Mouse (Mus musculus) neural tube, embryonic 11.5 days (tissue): ENCODE measurements at regions not wholly inside any gene's neighbourhood (a gene's known extent, or its start where the extent isn't known, plus 50 kb on each side); places are given as distances from the start of the nearest gene placed in this dataset.

Source experiments
- ATAC-seq: fragments of 200-750 bp; cut with Nextera tagmentation; 2 replicates; pipeline ENCODE4 v1.8.0; 2017; ENCODE audit warnings: moderate number of reproducible peaks, mild to moderate bottlenecking, moderate TSS enrichment, moderate library complexity; ENCODE audit not compliant: insufficient read depth, low FRiP score, low TSS enrichment
- DNase-seq: peaks from one replicate; pipeline ENCODE4 v3.0.0-alpha.2; 2015; ENCODE audit warnings: low spot score
- H3K27ac ChIP-seq: fragments of 300-500 bp; sonication (generic); 2 replicates; pipeline ENCODE4 v1.5.1; 2014; ENCODE audit warnings: low read depth, mild to moderate bottlenecking, low read length
- H3K27me3 ChIP-seq: fragments of 300-500 bp; sonication (generic); 2 replicates; pipeline ENCODE4 v1.6.1; 2014; ENCODE audit warnings: mild to moderate bottlenecking, low read length, mixed read lengths; ENCODE audit not compliant: control insufficient read depth, insufficient read depth
- H3K36me3 ChIP-seq: fragments of 300-500 bp; sonication (generic); 2 replicates; pipeline ENCODE4 v1.6.1; 2014; ENCODE audit warnings: mild to moderate bottlenecking, low read length, moderate library complexity, mixed read lengths; ENCODE audit not compliant: control insufficient read depth, insufficient read depth
- H3K4me1 ChIP-seq: fragments of 300-500 bp; sonication (generic); 2 replicates; pipeline ENCODE4 v1.6.1; 2014; ENCODE audit warnings: low read length, mixed read lengths; ENCODE audit not compliant: control insufficient read depth, insufficient read depth
- H3K4me2 ChIP-seq: fragments of 300-500 bp; sonication (generic); 2 replicates; pipeline ENCODE4 v1.6.1; 2014; ENCODE audit warnings: low read depth, mild to moderate bottlenecking, moderate library complexity
- H3K4me3 ChIP-seq: fragments of 300-500 bp; sonication (generic); 2 replicates; pipeline ENCODE4 v1.5.1; 2014; ENCODE audit warnings: low read depth, low read length
- H3K9ac ChIP-seq: fragments of 300-500 bp; sonication (generic); 2 replicates; pipeline ENCODE4 v1.6.1; 2014; ENCODE audit warnings: mild to moderate bottlenecking, low read length
- H3K9me3 ChIP-seq: fragments of 300-500 bp; sonication (generic); 2 replicates; pipeline ENCODE4 v1.6.1; 2016; ENCODE audit warnings: low read length; ENCODE audit not compliant: control insufficient read depth
- WGBS: fragments of 180-500 bp; shearing (Covaris S2); extraction: QIAGEN DNeasy Blood & Tissue Kit; methylation state at CpG from one replicate; pipeline ENCODE4 v1.1.7; 2014; 5-methylcytosine and 5-hydroxymethylcytosine counted together

DNA sequence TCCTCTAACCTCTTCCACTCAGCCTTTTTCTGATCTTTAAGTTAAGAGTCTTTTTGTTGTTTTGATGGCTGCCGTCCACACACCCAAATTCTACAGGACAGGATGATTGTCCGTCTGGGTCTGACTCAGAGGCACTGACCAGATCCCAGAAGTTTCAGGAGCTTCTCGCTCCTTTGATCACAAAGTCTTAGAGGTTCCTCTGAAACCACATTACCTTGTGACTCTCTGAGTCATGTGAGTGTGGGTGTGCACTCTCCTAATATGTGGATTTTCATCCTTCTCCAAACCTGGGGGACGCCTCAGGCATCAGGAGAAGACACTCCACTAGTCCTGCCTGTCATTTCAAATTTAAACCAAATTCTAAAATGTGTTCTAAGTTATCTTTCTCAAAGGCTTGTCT lies 52.0 kb upstream of the Aldh1a3 start:
- Histone ChIP-seq H3K36me3 (no peaks in the 10 kb centered on the region), H3K9me3 (no peaks in the 10 kb centered on the region), H3K4me2 (no peak overlapping the region), H3K4me3 (no peak overlapping the region), H3K27me3 (no peaks in the 10 kb centered on the region), H3K27ac (no peak overlapping the region), H3K4me1 (no peaks in the 10 kb centered on the region), H3K9ac (no peak overlapping the region)
- WGBS = 90% methylated on average over 4 of the region's 4 CpGs
- no peak for ATAC-seq
- no peak for DNase-seq

GRCm38 (mm10) chr7:66478106-66478505 lies 50.8 kb upstream of the Aldh1a3 start:
- Histone ChIP-seq H3K4me2 (no peak overlapping the region), H3K9me3 (no peaks in the 10 kb centered on the region), H3K36me3 (no peaks in the 10 kb centered on the region), H3K27ac (no peak overlapping the region), H3K27me3 (no peaks in the 10 kb centered on the region), H3K9ac (no peak overlapping the region), H3K4me3 (no peak overlapping the region), H3K4me1 (no peaks in the 10 kb centered on the region)
- DNase-seq = no peak
- 85% methylated on average over 7 of the region's 7 CpGs for WGBS
- ATAC-seq = no peak

- H3K4me2 ChIP-seq = no peak overlapping the region
- ATAC-seq (no peak), DNase-seq (no peak)
- no peaks in the 10 kb centered on the region for H3K36me3 ChIP-seq
- no peaks in the 10 kb centered on the region for H3K27me3 ChIP-seq
- 81% methylated on average over 5 of the region's 5 CpGs for WGBS
- no peak overlapping the region for H3K9ac ChIP-seq
- no peaks in the 10 kb centered on the region for H3K9me3 ChIP-seq
- H3K4me1 ChIP-seq = no peaks in the 10 kb centered on the region
- no peak overlapping the region for H3K27ac ChIP-seq
- H3K4me3 ChIP-seq = no peak overlapping the region
These were observed 50.2 kb upstream of the Aldh1a3 start for GRCm38 (mm10) chr7:66477475-66477874.
